ENCODE assay signal across 16 mouse cellular contexts in genomic region chr15:80684786-80685602, GRCm38 (mm10). TPM values are rescaled to one million over a fixed set of nuclear protein-coding genes. Genes with fewer than 3 reads are reported as not detected.
DNase-seq lines count a peak whose midpoint lies in the region; ATAC-seq and TF ChIP-seq lines count a peak whose summit lies in the region.
"Had no signal": no experiment of that assay in that cellular context is flagged by ENCODE, and none has a peak within 500 bp of the region (broad histone marks: within the 10 kb centered on the region; RNA-seq: fewer than 3 reads in every experiment).

No protein-coding gene starts in this region.

- H3K9ac ChIP-seq in forebrain, embryonic 12.5 days, result no peak overlapping the region
- H3K9ac ChIP-seq in forebrain, embryonic 16.5 days (replicated peaks; ENCODE audit: low read depth, low read length), result no peak overlapping the region
- H3K9ac ChIP-seq in liver, postnatal 0 days (replicated peaks), result no peak overlapping the region; the same call in 1 of the 2 replicates
- no peak overlapping the region; the same call in 1 of the 2 replicates for H3K9ac ChIP-seq in embryonic facial prominence, embryonic 11.5 days (replicated peaks; ENCODE audit: low read length)
- no peak overlapping the region for H3K9ac ChIP-seq in midbrain, embryonic 12.5 days (replicated peaks)
- H3K9ac ChIP-seq: heart, embryonic 13.5 days; neural tube, embryonic 12.5 days had no signal

- H3K4me1 ChIP-seq in forebrain, embryonic 12.5 days, result peaks cover 32% of the 10 kb centered on the region
- H3K4me1 ChIP-seq in forebrain, embryonic 16.5 days (replicated peaks; ENCODE audit: control insufficient read depth, insufficient read depth, low read length), result peaks cover 14% of the 10 kb centered on the region
- H3K4me1 ChIP-seq in liver, postnatal 0 days (ENCODE audit: insufficient read depth), result peaks cover 47% of the 10 kb centered on the region
- no peaks in the 10 kb centered on the region; the same call in 1 of the 2 replicates for H3K4me1 ChIP-seq in embryonic facial prominence, embryonic 11.5 days (ENCODE audit: control insufficient read depth, insufficient read depth, low read length)
- peaks cover 18% of the 10 kb centered on the region for H3K4me1 ChIP-seq in midbrain, embryonic 12.5 days

- no peaks in the 10 kb centered on the region for H3K36me3 ChIP-seq in forebrain, embryonic 12.5 days (replicated peaks)
- no peaks in the 10 kb centered on the region for H3K36me3 ChIP-seq in forebrain, embryonic 16.5 days (ENCODE audit: control insufficient read depth, insufficient read depth)
- H3K36me3 ChIP-seq in liver, postnatal 0 days (replicated peaks; ENCODE audit: insufficient read depth, low read length), result no peaks in the 10 kb centered on the region
- no peaks in the 10 kb centered on the region for H3K36me3 ChIP-seq in embryonic facial prominence, embryonic 11.5 days (replicated peaks; ENCODE audit: control insufficient read depth, insufficient read depth, low read depth, low read length)
- H3K36me3 ChIP-seq in midbrain, embryonic 12.5 days, result no peaks in the 10 kb centered on the region
- H3K36me3 ChIP-seq: heart, embryonic 13.5 days; limb, embryonic 10.5 days; neural tube, embryonic 12.5 days had no signal

- no peak overlapping the region for H3K4me2 ChIP-seq in forebrain, embryonic 12.5 days
- H3K4me2 ChIP-seq in forebrain, embryonic 16.5 days (ENCODE audit: low read length), result no peak overlapping the region
- H3K4me2 ChIP-seq in liver, postnatal 0 days (ENCODE audit: low read depth, low read length), result no peak overlapping the region
- no peak overlapping the region for H3K4me2 ChIP-seq in embryonic facial prominence, embryonic 11.5 days (ENCODE audit: low read depth, low read length)
- H3K4me2 ChIP-seq in midbrain, embryonic 12.5 days (replicated peaks), result no peak overlapping the region
- H3K4me2 ChIP-seq: heart, embryonic 13.5 days had no signal

- H3K27ac ChIP-seq in forebrain, embryonic 12.5 days, result peak overlapping the region; percentile 61; the same call in 1 of the 2 replicates
- no peak overlapping the region for H3K27ac ChIP-seq in forebrain, embryonic 16.5 days (ENCODE audit: low read length)
- H3K27ac ChIP-seq in liver, postnatal 0 days (ENCODE audit: low read depth), result peak overlapping the region; percentile 63
- H3K27ac ChIP-seq in embryonic facial prominence, embryonic 11.5 days (replicated peaks; ENCODE audit: low read depth, low read length), result no peak overlapping the region
- H3K27ac ChIP-seq in midbrain, embryonic 12.5 days (replicated peaks), result peak overlapping the region; percentile 52
- H3K27ac ChIP-seq: heart, embryonic 13.5 days; limb, embryonic 10.5 days; neural tube, embryonic 12.5 days had no signal

- TF ChIP-seq EP300 in liver, postnatal 0 days (IDR thresholded peaks at IDR 0.05; ENCODE audit: low read depth), result no peak

- 18% methylated on average over 8 of the region's 8 CpGs for WGBS in forebrain, embryonic 12.5 days
- WGBS in forebrain, embryonic 16.5 days, result 23% methylated on average over 8 of the region's 8 CpGs
- WGBS in liver, postnatal 0 days (ENCODE audit: insufficient replicate concordance), result 36% methylated on average over 8 of the region's 8 CpGs
- WGBS in embryonic facial prominence, embryonic 11.5 days, result 13% methylated on average over 8 of the region's 8 CpGs
- WGBS in midbrain, embryonic 12.5 days, result 10% methylated on average over 8 of the region's 8 CpGs

- no peak for TF ChIP-seq CTCF in liver, postnatal 0 days (IDR thresholded peaks at IDR 0.05; ENCODE audit: low read depth)

- no peak overlapping the region for H3K4me3 ChIP-seq in forebrain, embryonic 12.5 days (replicated peaks)
- no peak overlapping the region for H3K4me3 ChIP-seq in forebrain, embryonic 16.5 days (replicated peaks; ENCODE audit: low read length)
- no peak overlapping the region for H3K4me3 ChIP-seq in liver, postnatal 0 days (ENCODE audit: low read depth, low read length)
- no peak overlapping the region for H3K4me3 ChIP-seq in embryonic facial prominence, embryonic 11.5 days (ENCODE audit: low read depth, low read length)
- no peak overlapping the region for H3K4me3 ChIP-seq in midbrain, embryonic 12.5 days
- H3K4me3 ChIP-seq: heart, embryonic 13.5 days; limb, embryonic 10.5 days; neural tube, embryonic 12.5 days had no signal

- DNase-seq in liver, postnatal 0 days, result no peak
- no peak for DNase-seq in liver
- no peak for DNase-seq in embryonic facial prominence, embryonic 11.5 days (ENCODE audit: low spot score)
- DNase-seq: cerebellum, adult 11 months; gastrocnemius, postnatal 36 days; kidney, postnatal 36 days; lung, adult 2 months had no signal

- peaks cover 15% of the 10 kb centered on the region; the same call in 1 of the 2 replicates for H3K27me3 ChIP-seq in forebrain, embryonic 12.5 days
- no peaks in the 10 kb centered on the region for H3K27me3 ChIP-seq in forebrain, embryonic 16.5 days (replicated peaks; ENCODE audit: control insufficient read depth, insufficient read depth, low read length)
- no peaks in the 10 kb centered on the region for H3K27me3 ChIP-seq in liver, postnatal 0 days (ENCODE audit: insufficient read depth, low read length)
- H3K27me3 ChIP-seq in embryonic facial prominence, embryonic 11.5 days (ENCODE audit: control insufficient read depth, insufficient read depth, low read length), result no peaks in the 10 kb centered on the region
- no peaks in the 10 kb centered on the region for H3K27me3 ChIP-seq in midbrain, embryonic 12.5 days
- H3K27me3 ChIP-seq: neural tube, embryonic 12.5 days had no signal

- H3K9me3 ChIP-seq in forebrain, embryonic 12.5 days, result no peaks in the 10 kb centered on the region
- no peaks in the 10 kb centered on the region for H3K9me3 ChIP-seq in forebrain, embryonic 16.5 days (ENCODE audit: control insufficient read depth, low read length)
- H3K9me3 ChIP-seq in liver, postnatal 0 days (ENCODE audit: low read length), result no peaks in the 10 kb centered on the region
- H3K9me3 ChIP-seq in embryonic facial prominence, embryonic 11.5 days (replicated peaks; ENCODE audit: control insufficient read depth, low read length), result no peaks in the 10 kb centered on the region
- H3K9me3 ChIP-seq in midbrain, embryonic 12.5 days, result no peaks in the 10 kb centered on the region
- H3K9me3 ChIP-seq: heart, embryonic 13.5 days; limb, embryonic 10.5 days; neural tube, embryonic 12.5 days had no signal

- ATAC-seq in forebrain, embryonic 12.5 days (ENCODE audit: low FRiP score), result peak; percentile 9; the same call in 1 of the 2 replicates
- no peak for ATAC-seq in forebrain, embryonic 16.5 days
- ATAC-seq in liver, postnatal 0 days, result peak; percentile 28; the same call in 1 of the 2 replicates
- peak; percentile 51; the same call in 1 of the 2 replicates for ATAC-seq in embryonic facial prominence, embryonic 11.5 days (replicated peaks; ENCODE audit: insufficient number of reproducible peaks, low FRiP score, low TSS enrichment, low read depth)
- no peak for ATAC-seq in midbrain, embryonic 12.5 days (ENCODE audit: low FRiP score, low read depth)
- ATAC-seq in erythroid progenitor cell, adult 5-6 weeks (replicated peaks; ENCODE audit: low FRiP score, poor library complexity, severe bottlenecking), result no peak
- no peak for ATAC-seq in erythroblast, adult 5-6 weeks (replicated peaks; ENCODE audit: low FRiP score, poor library complexity, severe bottlenecking)

RNA-seq across cellular contexts. Expression of gene Fam83f, which starts 13.3 kb away (rescaled TPM):
- 0.47 and 0.54 TPM in 2 replicates for polyA plus RNA-seq in forebrain, embryonic 12.5 days (2016; fragmentation: Nextera tagmentation; extraction: Ambion mirVana)
- 0.12 TPM in 1 of 2 replicates, not detected in the other for polyA plus RNA-seq in forebrain, embryonic 16.5 days (2015; fragmentation: Nextera tagmentation; extraction: Ambion mirVana)
- 1.8 and 2.3 TPM in 2 replicates for polyA plus RNA-seq in liver, postnatal 0 days (2015; fragmentation: Nextera tagmentation; extraction: Ambion mirVana)
- polyA plus RNA-seq in embryonic facial prominence, embryonic 11.5 days (2014; fragmentation: Nextera tagmentation; extraction: Ambion mirVana), result 1.3 and 1.8 TPM in 2 replicates
- 0.33 and 0.60 TPM in 2 replicates for polyA plus RNA-seq in midbrain, embryonic 12.5 days (2016; fragmentation: Nextera tagmentation; extraction: Ambion mirVana)
- 1.1 TPM in 1 of 2 replicates, not detected in the other for total RNA-seq in erythroid progenitor cell, adult 5-6 weeks (2015; ENCODE audit: low replicate concordance)
- not detected in 2 replicates for total RNA-seq in erythroid progenitor cell, adult 5-6 weeks (2017; ENCODE audit: low replicate concordance)
- total RNA-seq in erythroblast, adult 5-6 weeks (2015; ENCODE audit: low replicate concordance), result not detected in 2 replicates
- total RNA-seq in erythroblast, adult 5-6 weeks (2017; ENCODE audit: low replicate concordance), result 0.98 TPM in 1 of 2 replicates, not detected in the other
- total RNA-seq: megakaryocyte-erythroid progenitor cell, adult 5-6 weeks had no signal

RNA-seq across cellular contexts. Expression of gene Tnrc6b, which starts 26.1 kb away (rescaled TPM):
- polyA plus RNA-seq in forebrain, embryonic 12.5 days (2016; fragmentation: Nextera tagmentation; extraction: Ambion mirVana), result 54.3 and 62.5 TPM in 2 replicates
- polyA plus RNA-seq in forebrain, embryonic 16.5 days (2015; fragmentation: Nextera tagmentation; extraction: Ambion mirVana), result 30.2 and 41.6 TPM in 2 replicates
- polyA plus RNA-seq in liver, postnatal 0 days (2015; fragmentation: Nextera tagmentation; extraction: Ambion mirVana), result 6.3 and 9.6 TPM in 2 replicates
- 11.5 and 11.8 TPM in 2 replicates for polyA plus RNA-seq in embryonic facial prominence, embryonic 11.5 days (2014; fragmentation: Nextera tagmentation; extraction: Ambion mirVana)
- 58.9 and 66.6 TPM in 2 replicates for polyA plus RNA-seq in midbrain, embryonic 12.5 days (2016; fragmentation: Nextera tagmentation; extraction: Ambion mirVana)
- 113 and 187 TPM in 2 replicates for total RNA-seq in erythroid progenitor cell, adult 5-6 weeks (2015; ENCODE audit: low replicate concordance)
- total RNA-seq in erythroid progenitor cell, adult 5-6 weeks (2017; ENCODE audit: low replicate concordance), result 141 and 357 TPM in 2 replicates
- total RNA-seq in erythroblast, adult 5-6 weeks (2015; ENCODE audit: low replicate concordance), result 138 and 146 TPM in 2 replicates
- 214 and 245 TPM in 2 replicates for total RNA-seq in erythroblast, adult 5-6 weeks (2017; ENCODE audit: low replicate concordance)

Comparison
In these comparisons a context has a peak if more than half of its experiments do, and no peak if none do; other contexts are left out.
1. ATAC-seq: peak in forebrain, embryonic 12.5 days (single experiment), liver, postnatal 0 days (single experiment) and embryonic facial prominence, embryonic 11.5 days (single experiment); none in forebrain, embryonic 16.5 days (single experiment), midbrain, embryonic 12.5 days (single experiment), erythroid progenitor cell, adult 5-6 weeks (single experiment) and erythroblast, adult 5-6 weeks (single experiment).
2. H3K27ac ChIP-seq: peak in forebrain, embryonic 12.5 days (single experiment), liver, postnatal 0 days (single experiment) and midbrain, embryonic 12.5 days (single experiment); none in forebrain, embryonic 16.5 days (single experiment) and embryonic facial prominence, embryonic 11.5 days (single experiment).